Mouse (Mus musculus) mouse embryonic stem cell (cell line): ENCODE measurements around the gene Crygf.
"Not testable (repeated sequence)": the region's sequence is repeated elsewhere in the genome, so short reads cannot be mapped to it uniquely, and the experiment has no call there.

Source experiments
- in situ Hi-C, 2 experiments: fragments of 300-500 bp; cut with MboI; formaldehyde crosslinking; loops; 1 replicate in 1 of 2; 3 replicates in 1 of 2; pipeline ENCODE4 v1.14.3; 2019 to 2020; ENCODE audit warnings: low sequenced_read_pairs in 2 of 2, low pct_unique_long_range_greater_than_20kb in 1 of 2, mixed read lengths in 1 of 2; ENCODE audit not compliant: unreplicated experiment in 1 of 2

Crygf gene

GRCm38 (mm10) chr1:65926294-65926693 lies at the start of gene Crygf:
Gene Crygf, plus strand, starts transcription at chr1:65926520.
- in situ Hi-C loops, result no loop called here

- in situ Hi-C loops, result no loop called here
Observed at GRCm38 (mm10) chr1:65925361-65926210, 734 bp upstream of the Crygf start.

- in situ Hi-C loops, result not testable (repeated sequence)
Observed at GRCm38 (mm10) chr1:65926696-65927095, 376 bp downstream of the Crygf start.

- in situ Hi-C loops, result no loop called here
Observed at GRCm38 (mm10) chr1:65930055-65930454, 3.7 kb downstream of the Crygf start.

- in situ Hi-C loops, result no loop called here
Observed at GRCm38 (mm10) chr1:65932091-65932812, 5.9 kb downstream of the Crygf start.
